In the genomic region with DNA sequence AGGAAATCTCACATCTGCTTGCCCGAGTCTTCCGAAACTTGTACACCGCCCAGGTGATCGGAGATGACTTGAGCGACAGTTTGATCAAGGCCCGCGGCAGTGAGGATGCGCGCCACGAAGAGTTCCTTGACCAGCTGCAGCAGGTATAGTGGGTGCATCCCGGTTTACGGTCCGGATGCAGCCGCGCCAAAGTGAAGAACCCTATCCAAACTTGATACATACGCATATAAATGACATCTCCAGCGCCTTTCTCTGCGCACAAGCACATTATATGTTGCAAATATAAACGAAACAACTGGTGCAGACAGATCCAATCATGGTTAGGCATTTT, we compare ENCODE assay signal across 9 mouse cellular contexts. TPM values are rescaled to one million over a fixed set of nuclear protein-coding genes. Genes with fewer than 3 reads are reported as not detected.
DNase-seq lines count a peak whose midpoint lies in the region; ATAC-seq and TF ChIP-seq lines count a peak whose summit lies in the region.
"Had no signal": no experiment of that assay in that cellular context is flagged by ENCODE, and none has a peak within 500 bp of the region (broad histone marks: within the 10 kb centered on the region; RNA-seq: fewer than 3 reads in every experiment).

No protein-coding gene starts in this region.

- H3K27ac ChIP-seq in heart, postnatal 0 days (ENCODE audit: low read depth): no peak overlapping the region
- no peak overlapping the region for H3K27ac ChIP-seq in bone marrow, adult 2 months (ENCODE audit: control insufficient read depth, insufficient read depth, low read depth, low read length, poor library complexity)
- peak overlapping the region; percentile 18; the same call in 1 of the 2 replicates for H3K27ac ChIP-seq in hindbrain, embryonic 13.5 days
- H3K27ac ChIP-seq in midbrain, embryonic 13.5 days: no peak overlapping the region

- no peak for TF ChIP-seq POLR2A in bone marrow, adult 2 months (IDR thresholded peaks at IDR 0.05; ENCODE audit: borderline replicate concordance, control insufficient read depth, low read depth, low read length)

- no peak for TF ChIP-seq CTCF in heart, postnatal 0 days (IDR thresholded peaks at IDR 0.05; ENCODE audit: low read depth)
- TF ChIP-seq CTCF in bone marrow, adult 2 months (IDR thresholded peaks at IDR 0.05; ENCODE audit: control insufficient read depth, insufficient read depth, low read length): no peak

- DNase-seq in heart, postnatal 0 days (ENCODE audit: low spot score): no peak
- no peak for DNase-seq in heart, postnatal 14 days
- no peak for DNase-seq in cerebellum, adult 9-11 months
- DNase-seq in left cerebral cortex, adult 9 months (ENCODE audit: low spot score in 2 of 2): no peak
- DNase-seq in urinary bladder, postnatal 10 days (ENCODE audit: low spot score): no peak

- peak overlapping the region; percentile 83 for H3K4me2 ChIP-seq in heart, postnatal 0 days (ENCODE audit: low read depth, low read length)
- peak overlapping the region; percentile 84 for H3K4me2 ChIP-seq in hindbrain, embryonic 13.5 days
- peak overlapping the region; percentile 86 for H3K4me2 ChIP-seq in midbrain, embryonic 13.5 days (replicated peaks)

- 3% methylated on average over 19 of the region's 19 CpGs for WGBS in heart, postnatal 0 days
- WGBS in bone marrow, adult 2 months: 3% methylated on average over 19 of the region's 19 CpGs
- WGBS in hindbrain, embryonic 13.5 days: 3% methylated on average over 19 of the region's 19 CpGs
- 5% methylated on average over 19 of the region's 19 CpGs for WGBS in midbrain, embryonic 13.5 days

- intact Hi-C loops in heart, postnatal 14 days (cut with DNase I): no loop called here

- H3K4me3 ChIP-seq in heart, postnatal 0 days (ENCODE audit: low read depth, low read length): peak overlapping the region; percentile 65
- H3K4me3 ChIP-seq in bone marrow, adult 2 months (replicated peaks; ENCODE audit: control insufficient read depth, low read depth, low read length): peak overlapping the region; percentile 67
- H3K4me3 ChIP-seq in hindbrain, embryonic 13.5 days: peak overlapping the region; percentile 63
- peak overlapping the region; percentile 69 for H3K4me3 ChIP-seq in midbrain, embryonic 13.5 days (replicated peaks)

- H3K9me3 ChIP-seq in heart, postnatal 0 days (replicated peaks; ENCODE audit: control insufficient read depth, low read length): no peaks in the 10 kb centered on the region
- H3K9me3 ChIP-seq in hindbrain, embryonic 13.5 days: no peaks in the 10 kb centered on the region
- no peaks in the 10 kb centered on the region for H3K9me3 ChIP-seq in midbrain, embryonic 13.5 days

- no peak overlapping the region for H3K9ac ChIP-seq in heart, postnatal 0 days (replicated peaks; ENCODE audit: low read depth, low read length)
- peak overlapping the region; percentile 69 for H3K9ac ChIP-seq in hindbrain, embryonic 13.5 days
- H3K9ac ChIP-seq in midbrain, embryonic 13.5 days (replicated peaks): peak overlapping the region; percentile 61

- no peak for TF ChIP-seq EP300 in heart, postnatal 0 days (IDR thresholded peaks at IDR 0.05; ENCODE audit: low read depth)

- 0 out of 2 replicates have a peak, but pooled peaks cover 14% of the 10 kb centered on the region for H3K27me3 ChIP-seq in heart, postnatal 0 days (ENCODE audit: control insufficient read depth, insufficient read depth, low read length)
- peaks cover 16% of the 10 kb centered on the region for H3K27me3 ChIP-seq in hindbrain, embryonic 13.5 days
- peaks cover 15% of the 10 kb centered on the region for H3K27me3 ChIP-seq in midbrain, embryonic 13.5 days
- H3K27me3 ChIP-seq: Patski had no signal

- no peaks in the 10 kb centered on the region for H3K4me1 ChIP-seq in heart, postnatal 0 days (ENCODE audit: control insufficient read depth, insufficient read depth)
- H3K4me1 ChIP-seq in bone marrow, adult 2 months (ENCODE audit: control insufficient read depth, insufficient read depth, low read length): no peaks in the 10 kb centered on the region
- H3K4me1 ChIP-seq in hindbrain, embryonic 13.5 days (replicated peaks): peaks cover 9% of the 10 kb centered on the region; the same call in 1 of the 2 replicates
- peaks cover 13% of the 10 kb centered on the region for H3K4me1 ChIP-seq in midbrain, embryonic 13.5 days (replicated peaks)

- ATAC-seq in heart, postnatal 0 days (ENCODE audit: insufficient read depth, low read depth): no peak
- peak; percentile 52 for ATAC-seq in hindbrain, embryonic 13.5 days (ENCODE audit: low FRiP score)
- ATAC-seq in midbrain, embryonic 13.5 days: no peak

- H3K36me3 ChIP-seq in heart, postnatal 0 days (replicated peaks; ENCODE audit: control insufficient read depth, insufficient read depth, low read length): no peaks in the 10 kb centered on the region
- H3K36me3 ChIP-seq in hindbrain, embryonic 13.5 days: no peaks in the 10 kb centered on the region
- no peaks in the 10 kb centered on the region for H3K36me3 ChIP-seq in midbrain, embryonic 13.5 days

RNA-seq across cellular contexts. Expression of a gene that starts 0.5 kb away (rescaled TPM):
- total RNA-seq in heart, postnatal 0 days (2014; rRNA removed; ENCODE audit: low replicate concordance): 5.0 TPM in 1 of 2 replicates, not detected in the other
- polyA plus RNA-seq in heart, postnatal 0 days (2015; fragmentation: Nextera tagmentation; extraction: Ambion mirVana): 0.15 and 0.21 TPM in 2 replicates
- under 1 TPM; 0.34 to 0.65 TPM for total RNA-seq in heart, postnatal 14 days (2021)
- 2.5 TPM in 1 of 2 replicates, not detected in the other for polyA plus RNA-seq in bone marrow, adult 2 months (2011; ENCODE audit: insufficient read depth, insufficient read length, low replicate concordance, missing spikeins)
- 0.38 and 1.5 TPM in 2 replicates for polyA plus RNA-seq in hindbrain, embryonic 13.5 days (2015; fragmentation: Nextera tagmentation; extraction: Ambion mirVana)
- polyA plus RNA-seq in midbrain, embryonic 13.5 days (2015; fragmentation: Nextera tagmentation; extraction: Ambion mirVana): 0.75 and 0.81 TPM in 2 replicates

RNA-seq across cellular contexts. Expression of a gene that starts 9.4 kb away (rescaled TPM):
- total RNA-seq in heart, postnatal 0 days (2014; rRNA removed; ENCODE audit: low replicate concordance): 21.1 and 27.1 TPM in 2 replicates
- 12.9 and 14.6 TPM in 2 replicates for polyA plus RNA-seq in heart, postnatal 0 days (2015; fragmentation: Nextera tagmentation; extraction: Ambion mirVana)
- total RNA-seq in heart, postnatal 14 days (2021): 10 to 100 TPM; 14.2 to 18.6 TPM
- 2.6 TPM in 2 replicates for polyA plus RNA-seq in bone marrow, adult 2 months (2011; ENCODE audit: insufficient read depth, insufficient read length, low replicate concordance, missing spikeins)
- 22.5 and 23.8 TPM in 2 replicates for polyA plus RNA-seq in hindbrain, embryonic 13.5 days (2015; fragmentation: Nextera tagmentation; extraction: Ambion mirVana)
- polyA plus RNA-seq in midbrain, embryonic 13.5 days (2015; fragmentation: Nextera tagmentation; extraction: Ambion mirVana): 20.0 and 21.0 TPM in 2 replicates

RNA-seq across cellular contexts. Expression of a gene that starts 50.2 kb away (rescaled TPM):
- total RNA-seq in heart, postnatal 0 days (2014; rRNA removed; ENCODE audit: low replicate concordance): 4.8 and 12.6 TPM in 2 replicates
- 3.8 and 4.4 TPM in 2 replicates for polyA plus RNA-seq in heart, postnatal 0 days (2015; fragmentation: Nextera tagmentation; extraction: Ambion mirVana)
- total RNA-seq in heart, postnatal 14 days (2021): 1 to 10 TPM in 1 of 2 experiments, under 1 TPM in 1; 0.74 to 1.4 TPM
- 19.5 and 35.2 TPM in 2 replicates for polyA plus RNA-seq in bone marrow, adult 2 months (2011; ENCODE audit: insufficient read depth, insufficient read length, low replicate concordance, missing spikeins)
- polyA plus RNA-seq in hindbrain, embryonic 13.5 days (2015; fragmentation: Nextera tagmentation; extraction: Ambion mirVana): 4.2 TPM in 2 replicates
- 4.2 and 4.4 TPM in 2 replicates for polyA plus RNA-seq in midbrain, embryonic 13.5 days (2015; fragmentation: Nextera tagmentation; extraction: Ambion mirVana)

RNA-seq across cellular contexts. Expression of a gene that starts 54.1 kb away (rescaled TPM):
- 0.27 TPM in 1 of 2 replicates, not detected in the other for total RNA-seq in heart, postnatal 0 days (2014; rRNA removed; ENCODE audit: low replicate concordance)
- 0.15 and 0.30 TPM in 2 replicates for polyA plus RNA-seq in heart, postnatal 0 days (2015; fragmentation: Nextera tagmentation; extraction: Ambion mirVana)
- total RNA-seq in heart, postnatal 14 days (2021): 1 to 10 TPM; 1.3 to 2.6 TPM
- 2.0 and 2.3 TPM in 2 replicates for polyA plus RNA-seq in bone marrow, adult 2 months (2011; ENCODE audit: insufficient read depth, insufficient read length, low replicate concordance, missing spikeins)
- polyA plus RNA-seq in hindbrain, embryonic 13.5 days (2015; fragmentation: Nextera tagmentation; extraction: Ambion mirVana): 1.8 and 1.9 TPM in 2 replicates
- polyA plus RNA-seq in midbrain, embryonic 13.5 days (2015; fragmentation: Nextera tagmentation; extraction: Ambion mirVana): 1.4 TPM in 2 replicates

RNA-seq across cellular contexts. Expression of a gene that starts 56.2 kb away (rescaled TPM):
- total RNA-seq in heart, postnatal 0 days (2014; rRNA removed; ENCODE audit: low replicate concordance): not detected in 2 replicates
- polyA plus RNA-seq in heart, postnatal 0 days (2015; fragmentation: Nextera tagmentation; extraction: Ambion mirVana): not detected in 2 replicates
- total RNA-seq in heart, postnatal 14 days (2021): not detected
- not detected in 2 replicates for polyA plus RNA-seq in bone marrow, adult 2 months (2011; ENCODE audit: insufficient read depth, insufficient read length, low replicate concordance, missing spikeins)
- not detected in 2 replicates for polyA plus RNA-seq in hindbrain, embryonic 13.5 days (2015; fragmentation: Nextera tagmentation; extraction: Ambion mirVana)
- not detected in 2 replicates for polyA plus RNA-seq in midbrain, embryonic 13.5 days (2015; fragmentation: Nextera tagmentation; extraction: Ambion mirVana)
- polyA plus RNA-seq: Patski had no signal
